Mouse (Mus musculus) brain, embryonic 14.5 days (tissue): ENCODE results near the gene Cox8c.

Source experiments
- CTCF ChIP-seq: fragments of 200-500 bp; IDR thresholded peaks from 2 replicates; pipeline ENCODE4 v1.5.1; 2012; ENCODE audit warnings: inconsistent platforms, mild to moderate bottlenecking, moderate library complexity, borderline replicate concordance; ENCODE audit not compliant: insufficient read depth, insufficient read length; ENCODE audit errors: extremely low read depth
- POLR2A ChIP-seq: fragments of 200-500 bp; IDR thresholded peaks from 2 replicates; pipeline ENCODE4 v1.6.1; 2012; ENCODE audit warnings: mild to moderate bottlenecking, inconsistent platforms, borderline replicate concordance; ENCODE audit not compliant: poor library complexity, insufficient read depth, insufficient read length, severe bottlenecking; ENCODE audit errors: extremely low read depth

GRCm38 (mm10) chr12:102870527-102870926, 28.6 kb upstream of the Cox8c start:
- TF ChIP-seq CTCF, result no peak
- TF ChIP-seq POLR2A, result no peak
